Mouse (Mus musculus) stomach, embryonic 14.5 days (tissue): ENCODE results near the gene Olfr1166. TPM values are rescaled to one million over a fixed set of nuclear protein-coding genes. Genes with fewer than 3 reads are reported as not detected.
"Not testable (repeated sequence)": the region's sequence is repeated elsewhere in the genome, so short reads cannot be mapped to it uniquely, and the experiment has no call there.

Experiments used
- ATAC-seq: fragments of 200-750 bp; cut with Nextera tagmentation; 2 replicates; pipeline ENCODE4 v1.8.0; 2017; ENCODE audit warnings: low read depth, moderate TSS enrichment; ENCODE audit not compliant: insufficient number of reproducible peaks, insufficient read depth, low FRiP score
- H3K27ac ChIP-seq: fragments of 300-500 bp; sonication (generic); 2 replicates; pipeline ENCODE4 v1.5.1; 2014; ENCODE audit warnings: mild to moderate bottlenecking, low read length, moderate library complexity, mixed read lengths
- H3K27me3 ChIP-seq: fragments of 300-500 bp; sonication (generic); 2 replicates; pipeline ENCODE4 v1.6.1; 2014; ENCODE audit warnings: low read length, control low read depth, mixed read lengths; ENCODE audit not compliant: control insufficient read depth, insufficient read depth
- H3K36me3 ChIP-seq: fragments of 300-500 bp; sonication (generic); 2 replicates; pipeline ENCODE4 v1.6.1; 2014; ENCODE audit warnings: mild to moderate bottlenecking, control low read depth, low read length, moderate library complexity, mixed read lengths; ENCODE audit not compliant: control insufficient read depth, insufficient read depth
- H3K4me1 ChIP-seq: fragments of 300-500 bp; sonication (generic); 2 replicates; pipeline ENCODE4 v1.6.1; 2014; ENCODE audit warnings: low read length, control low read depth, mixed read lengths; ENCODE audit not compliant: control insufficient read depth, insufficient read depth
- H3K4me2 ChIP-seq: fragments of 300-500 bp; sonication (generic); replicated peaks from 2 replicates; pipeline ENCODE4 v1.6.1; 2014; ENCODE audit warnings: low read depth, low read length, control low read depth
- H3K4me3 ChIP-seq: fragments of 300-500 bp; sonication (generic); 2 replicates; pipeline ENCODE4 v1.5.1; 2014; ENCODE audit warnings: low read depth, low read length, control low read depth
- H3K9ac ChIP-seq: fragments of 300-500 bp; sonication (generic); replicated peaks from 2 replicates; pipeline ENCODE4 v1.6.1; 2014; ENCODE audit warnings: low read depth, mild to moderate bottlenecking, control low read depth, low read length, moderate library complexity, mixed read lengths
- H3K9me3 ChIP-seq: fragments of 300-500 bp; sonication (generic); 2 replicates; pipeline ENCODE4 v1.6.1; 2016; ENCODE audit warnings: low read depth, low read length, control low read depth; ENCODE audit not compliant: control insufficient read depth
- WGBS: fragments of 180-500 bp; shearing (Covaris S2); extraction: QIAGEN DNeasy Blood & Tissue Kit; methylation state at CpG from one replicate; pipeline ENCODE4 v1.1.7; 2014; 5-methylcytosine and 5-hydroxymethylcytosine counted together
- polyA plus RNA-seq: library from polyadenylated mRNA; unstranded; fragments of >200 nt; fragmentation: Nextera tagmentation; extraction: Ambion mirVana; gene quantifications from 2 replicates; pipeline ENCODE4 v1.2.1, GENCODE M21; 2014

Olfr1166 gene
- polyA plus RNA-seq = not detected in 2 replicates

DNA sequence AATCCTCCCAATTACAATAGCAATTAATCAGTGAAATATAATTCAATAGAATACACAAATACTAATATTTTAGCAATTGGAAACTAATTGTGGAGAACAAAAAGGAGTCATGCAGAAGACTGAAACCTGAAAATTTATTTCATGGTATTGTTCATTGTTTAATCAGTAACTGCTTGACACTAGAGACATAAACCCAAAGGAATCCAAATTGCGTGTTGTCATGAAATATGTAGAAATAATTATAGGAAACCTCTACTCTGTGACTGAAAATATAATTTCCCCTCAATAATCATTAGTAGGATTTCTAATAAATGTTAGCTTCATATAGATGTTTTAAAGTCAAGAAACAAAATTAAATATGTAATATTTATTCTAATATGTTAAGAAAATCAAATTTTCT, at the start of gene Olfr1166:
Gene Olfr1166, minus strand, starts transcription at position 101 of the 400 bp plus-strand sequence.
- Histone ChIP-seq H3K27ac (no peak within 1 kb of the TSS), H3K9ac (no peak within 1 kb of the TSS), H3K36me3 (no peaks in the 10 kb centered on the region), H3K4me3 (no peak within 1 kb of the TSS), H3K4me1 (no peaks in the 10 kb centered on the region), H3K4me2 (no peak within 1 kb of the TSS), H3K9me3 (no peaks in the 10 kb centered on the region), H3K27me3 (no peaks in the 10 kb centered on the region)
- WGBS = 88% methylated on average over 1 of the region's 1 CpGs
- no peak for ATAC-seq

DNA sequence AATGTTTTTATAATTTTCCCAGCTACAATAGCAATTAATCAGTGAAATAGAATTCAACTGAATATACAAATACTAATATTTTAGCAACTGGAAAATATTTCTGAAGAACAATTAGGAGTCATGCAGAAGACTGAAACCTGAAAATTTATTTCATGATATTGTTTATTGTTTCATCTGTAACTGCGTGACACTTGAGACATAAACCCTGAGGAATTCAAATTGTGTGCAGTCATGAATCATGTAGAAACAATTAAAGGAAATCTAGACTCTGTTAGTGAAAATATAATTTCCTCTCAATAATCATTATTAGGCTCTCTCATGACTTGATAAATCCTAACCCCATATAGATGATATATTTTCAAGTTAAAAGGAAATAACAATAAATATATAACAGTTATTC, 27.0 kb upstream of the Olfr1166 start, which contains the start of gene Olfr1167:
Gene Olfr1167, minus strand, starts transcription at position 101 of the 400 bp plus-strand sequence.
- WGBS = 85% methylated on average over 1 of the region's 1 CpGs
- H3K4me3 ChIP-seq, ATAC-seq: not testable (repeated sequence)

DNA sequence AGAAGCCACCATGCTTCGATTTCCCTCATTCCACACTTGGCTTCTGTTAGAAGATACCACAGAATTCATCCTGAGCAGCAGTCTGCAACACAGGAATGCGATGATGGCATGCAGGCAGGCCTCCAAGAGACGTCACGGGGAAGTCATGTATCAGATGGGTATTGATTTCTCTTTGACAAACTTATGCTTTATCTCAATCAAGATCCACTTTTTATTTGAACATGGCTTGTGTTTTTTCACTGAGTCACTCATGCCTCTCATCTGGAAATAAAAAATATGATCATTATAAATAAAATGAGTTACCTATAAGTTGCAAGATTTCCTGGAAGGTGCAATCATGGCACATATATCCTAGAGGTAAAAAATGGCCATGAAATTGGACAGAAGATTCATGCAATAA, 34.2 kb downstream of the Olfr1166 start, which contains the start of gene Olfr1164:
Gene Olfr1164, minus strand, starts transcription at position 101 of the 400 bp plus-strand sequence.
- H3K9ac ChIP-seq = no peak within 1 kb of the TSS
- ATAC-seq = no peak
- H3K9me3 ChIP-seq = no peaks in the 10 kb centered on the region
- H3K27ac ChIP-seq = no peak within 1 kb of the TSS
- no peaks in the 10 kb centered on the region for H3K27me3 ChIP-seq
- no peaks in the 10 kb centered on the region for H3K36me3 ChIP-seq
- no peak within 1 kb of the TSS for H3K4me2 ChIP-seq
- WGBS = 71% methylated on average over 4 of the region's 4 CpGs
- H3K4me1 ChIP-seq = no peaks in the 10 kb centered on the region
- H3K4me3 ChIP-seq = no peak within 1 kb of the TSS

More for the DNA sequence above, 27.0 kb upstream of the Olfr1166 start, which contains the start of gene Olfr1167:
- not testable (repeated sequence) for H3K9me3 ChIP-seq, H3K4me2 ChIP-seq, H3K9ac ChIP-seq, H3K27ac ChIP-seq, H3K27me3 ChIP-seq, H3K36me3 ChIP-seq, H3K4me1 ChIP-seq

Other genes with a start within 250 kb of the Olfr1166 start
- gene Olfr1153, start 233.3 kb downstream of the Olfr1166 start, polyA plus RNA-seq = not detected in 2 replicates
- not detected in 2 replicates for gene Olfr1154, start 223.1 kb downstream of the Olfr1166 start, polyA plus RNA-seq
- not detected in 2 replicates for gene Olfr1155, start 183.1 kb downstream of the Olfr1166 start, polyA plus RNA-seq
- not detected in 2 replicates for gene Olfr1156, start 175.2 kb downstream of the Olfr1166 start, polyA plus RNA-seq
- not detected in 2 replicates for gene Olfr1157, start 160.0 kb downstream of the Olfr1166 start, polyA plus RNA-seq
- not detected in 2 replicates for gene Olfr74, start 153.6 kb downstream of the Olfr1166 start, polyA plus RNA-seq
- gene Olfr1158, start 138.2 kb downstream of the Olfr1166 start, polyA plus RNA-seq = not detected in 2 replicates
- gene Olfr1160, start 120.0 kb downstream of the Olfr1166 start, polyA plus RNA-seq = not detected in 2 replicates
- gene Olfr1161, start 105.5 kb downstream of the Olfr1166 start, polyA plus RNA-seq = not detected in 2 replicates
- not detected in 2 replicates for gene Olfr73, start 90.6 kb downstream of the Olfr1166 start, polyA plus RNA-seq
- gene Olfr1162, start 77.1 kb downstream of the Olfr1166 start, polyA plus RNA-seq = not detected in 2 replicates
- gene Olfr1163, start 56.4 kb downstream of the Olfr1166 start, polyA plus RNA-seq = not detected in 2 replicates
- gene Olfr1164, start 34.3 kb downstream of the Olfr1166 start, polyA plus RNA-seq = not detected in 2 replicates
- gene Olfr1167, start 26.9 kb upstream of the Olfr1166 start, polyA plus RNA-seq = not detected in 2 replicates
- gene Olfr1168, start 53.6 kb upstream of the Olfr1166 start, polyA plus RNA-seq = not detected in 2 replicates
- not detected in 2 replicates for gene Olfr1170, start 100.1 kb upstream of the Olfr1166 start, polyA plus RNA-seq
- gene Olfr1173, start 151.6 kb upstream of the Olfr1166 start, polyA plus RNA-seq = not detected in 2 replicates
- not detected in 2 replicates for gene Olfr1174-ps, start 186.9 kb upstream of the Olfr1166 start, polyA plus RNA-seq
- gene Olfr1175-ps, start 198.9 kb upstream of the Olfr1166 start, polyA plus RNA-seq = not detected in 2 replicates
- not detected in 2 replicates for gene Olfr1176, start 208.4 kb upstream of the Olfr1166 start, polyA plus RNA-seq
- not detected in 2 replicates for gene Olfr1177-ps, start 218.2 kb upstream of the Olfr1166 start, polyA plus RNA-seq